Mouse (Mus musculus) embryonic facial prominence, embryonic 14.5 days (tissue): ENCODE measurements at regions not wholly inside any gene's neighbourhood (a gene's known extent, or its start where the extent isn't known, plus 50 kb on each side); places are given as distances from the start of the nearest gene placed in this dataset.
"Not testable (repeated sequence)": the region's sequence is repeated elsewhere in the genome, so short reads cannot be mapped to it uniquely, and the experiment has no call there.

Source experiments
- ATAC-seq: fragments of 200-750 bp; cut with Nextera tagmentation; 2 replicates; pipeline ENCODE4 v1.8.0; 2017; ENCODE audit warnings: low read depth, moderate number of reproducible peaks, moderate TSS enrichment
- DNase-seq: peaks from one replicate; pipeline ENCODE4 v3.0.0-alpha.2; 2015; ENCODE audit warnings: low spot score
- H3K27ac ChIP-seq: fragments of 300-500 bp; sonication (generic); replicated peaks from 2 replicates; pipeline ENCODE4 v1.5.1; 2014; ENCODE audit warnings: low read depth, mild to moderate bottlenecking, low read length, moderate library complexity
- H3K27me3 ChIP-seq: fragments of 300-500 bp; sonication (generic); replicated peaks from 2 replicates; pipeline ENCODE4 v1.6.1; 2014; ENCODE audit warnings: low read length; ENCODE audit not compliant: control insufficient read depth, insufficient read depth
- H3K36me3 ChIP-seq: fragments of 300-500 bp; sonication (generic); 2 replicates; pipeline ENCODE4 v1.6.1; 2014; ENCODE audit warnings: low read length, mixed read lengths; ENCODE audit not compliant: control insufficient read depth, insufficient read depth
- H3K4me1 ChIP-seq: fragments of 300-500 bp; sonication (generic); 2 replicates; pipeline ENCODE4 v1.6.1; 2014; ENCODE audit warnings: antibody characterized with exemption, low read length; ENCODE audit not compliant: control insufficient read depth, insufficient read depth
- H3K4me2 ChIP-seq: fragments of 300-500 bp; sonication (generic); 2 replicates; pipeline ENCODE4 v1.6.1; 2014; ENCODE audit warnings: low read depth, mild to moderate bottlenecking, low read length, moderate library complexity, mixed read lengths
- H3K4me3 ChIP-seq: fragments of 300-500 bp; sonication (generic); 2 replicates; pipeline ENCODE4 v1.5.1; 2014; ENCODE audit warnings: low read depth, mild to moderate bottlenecking, low read length
- H3K9ac ChIP-seq: fragments of 300-500 bp; sonication (generic); 2 replicates; pipeline ENCODE4 v1.6.1; 2014; ENCODE audit warnings: low read depth, mild to moderate bottlenecking, low read length, moderate library complexity, mixed read lengths
- H3K9me3 ChIP-seq: fragments of 300-500 bp; sonication (generic); 2 replicates; pipeline ENCODE4 v1.6.1; 2016; ENCODE audit warnings: low read length; ENCODE audit not compliant: control insufficient read depth
- WGBS: fragments of 180-500 bp; shearing (Covaris S2); extraction: QIAGEN DNeasy Blood & Tissue Kit; methylation state at CpG from one replicate; pipeline ENCODE4 v1.1.7; 2014; 5-methylcytosine and 5-hydroxymethylcytosine counted together

DNA sequence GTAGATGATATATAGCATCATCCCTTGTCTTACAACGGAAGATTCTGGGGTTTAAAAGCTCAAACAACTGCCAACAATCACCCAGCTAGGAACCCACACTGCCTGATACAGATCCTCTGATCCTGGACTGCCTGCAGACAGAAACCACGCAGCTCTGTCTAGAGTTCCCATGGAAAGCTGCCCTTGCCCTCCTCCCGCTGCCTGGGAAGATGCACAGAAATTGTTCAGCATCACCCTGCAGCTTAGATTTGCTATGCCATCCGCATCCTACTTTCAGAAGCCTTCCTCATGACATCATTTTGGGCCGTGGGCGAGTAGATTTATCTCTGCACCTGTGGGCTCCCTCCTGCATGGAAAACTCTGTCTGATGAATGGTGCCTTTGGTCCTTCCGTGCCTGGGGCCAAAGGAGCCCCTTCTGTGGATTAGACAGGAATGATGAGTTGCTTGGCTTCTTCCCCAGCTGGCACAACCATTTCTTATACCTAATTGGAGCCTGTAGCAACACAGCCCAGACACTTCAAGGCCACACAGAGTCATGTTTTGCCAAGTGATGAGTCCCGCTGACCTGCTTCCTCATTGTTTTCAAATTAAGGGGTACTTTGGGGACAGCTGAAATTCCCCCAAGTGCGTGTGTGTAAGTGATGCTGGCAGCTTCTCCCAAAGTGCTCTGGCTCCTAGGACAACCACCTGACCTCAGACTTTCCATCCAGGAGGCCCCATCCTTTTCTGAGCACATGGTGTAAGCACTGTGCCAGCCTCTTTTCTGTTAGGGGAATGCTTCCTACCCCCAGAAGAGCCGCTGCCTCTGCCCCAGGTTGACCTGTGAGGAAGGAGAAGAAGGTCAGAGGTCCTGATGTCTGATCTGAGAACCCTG lies 153.9 kb downstream of the Snx18 start:
- no peak for DNase-seq
- Histone ChIP-seq H3K4me3 (no peak overlapping the region), H3K9ac (no peak overlapping the region), H3K4me2 (no peak overlapping the region), H3K4me1 (no peaks in the 10 kb centered on the region), H3K27ac (no peak overlapping the region), H3K36me3 (no peaks in the 10 kb centered on the region), H3K27me3 (no peaks in the 10 kb centered on the region), H3K9me3 (no peaks in the 10 kb centered on the region)
- 64% methylated on average over 10 of the region's 10 CpGs for WGBS
- no peak; the same call in 1 of the 2 replicates for ATAC-seq

DNA sequence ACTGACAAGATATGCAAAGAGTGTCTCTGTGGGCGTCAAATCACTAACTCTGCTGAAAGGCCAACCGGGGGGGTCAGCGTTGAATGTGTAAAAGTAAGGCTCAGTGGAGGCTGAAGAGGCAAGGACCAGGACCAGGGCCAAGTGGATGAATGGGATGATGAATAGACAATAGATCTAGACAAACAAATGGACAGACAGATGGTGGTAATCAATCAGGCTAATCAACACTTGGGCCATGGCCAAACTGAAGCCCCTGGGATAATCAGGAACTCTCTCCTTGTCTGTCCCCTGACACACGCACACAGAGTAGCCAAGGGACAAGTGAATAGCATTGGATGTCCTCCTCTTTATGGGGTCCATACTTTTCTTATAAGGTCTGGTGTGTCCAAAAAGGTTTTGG lies 154.9 kb downstream of the Snx18 start:
- Histone ChIP-seq H3K4me2 (no peak overlapping the region), H3K36me3 (no peaks in the 10 kb centered on the region), H3K4me3 (no peak overlapping the region), H3K9me3 (no peaks in the 10 kb centered on the region), H3K9ac (no peak overlapping the region), H3K27me3 (no peaks in the 10 kb centered on the region), H3K4me1 (no peaks in the 10 kb centered on the region), H3K27ac (no peak overlapping the region)
- no peak for ATAC-seq
- WGBS: 72% methylated on average over 4 of the region's 4 CpGs
- no peak for DNase-seq

DNA sequence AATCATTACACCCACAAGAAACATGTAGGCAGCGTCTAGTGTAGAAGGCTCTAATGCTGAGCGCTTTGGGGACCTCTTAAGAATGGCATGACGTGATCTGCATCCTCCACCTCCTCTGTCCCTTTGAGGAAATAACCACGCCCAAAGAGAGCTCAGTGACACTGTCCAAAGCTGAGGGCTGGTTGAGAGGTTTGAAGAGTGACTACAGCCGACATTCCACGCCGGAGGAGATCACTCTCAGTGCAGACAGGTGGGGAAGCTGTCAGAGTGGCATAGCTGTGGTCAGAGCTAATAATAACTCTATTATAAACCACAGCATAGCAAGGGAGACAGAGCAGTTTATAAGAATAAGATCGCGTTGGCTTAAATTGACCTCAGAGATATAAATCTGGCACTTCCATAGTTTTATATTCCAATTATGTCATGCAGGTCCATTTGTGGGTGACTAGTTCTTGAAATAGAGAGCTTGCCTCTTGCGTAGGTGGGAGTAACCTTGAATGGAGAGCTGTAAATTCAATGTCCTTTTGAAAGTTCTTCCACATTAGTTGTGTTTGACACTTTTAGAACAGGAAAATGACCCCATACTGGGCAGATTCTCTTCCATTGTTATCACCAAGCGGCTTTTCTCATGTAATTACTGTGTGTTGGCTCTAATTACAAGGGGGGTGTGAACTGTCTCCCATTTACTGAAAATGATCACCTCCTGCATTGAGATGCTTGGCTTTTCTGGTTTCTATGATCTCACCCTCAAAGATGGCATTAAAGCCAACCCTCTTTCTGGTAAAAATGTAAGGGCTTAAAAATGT lies 161.7 kb downstream of the BC067074 start:
- H3K9ac ChIP-seq: no peak overlapping the region
- H3K9me3 ChIP-seq: no peaks in the 10 kb centered on the region
- no peaks in the 10 kb centered on the region for H3K36me3 ChIP-seq
- H3K4me1 ChIP-seq: no peaks in the 10 kb centered on the region
- H3K27me3 ChIP-seq: no peaks in the 10 kb centered on the region
- H3K27ac ChIP-seq: no peak overlapping the region
- ATAC-seq: peak; percentile 70
- 66% methylated on average over 11 of the region's 11 CpGs for WGBS
- DNase-seq: peak; percentile 49
- no peak overlapping the region for H3K4me3 ChIP-seq
- no peak overlapping the region for H3K4me2 ChIP-seq

DNA sequence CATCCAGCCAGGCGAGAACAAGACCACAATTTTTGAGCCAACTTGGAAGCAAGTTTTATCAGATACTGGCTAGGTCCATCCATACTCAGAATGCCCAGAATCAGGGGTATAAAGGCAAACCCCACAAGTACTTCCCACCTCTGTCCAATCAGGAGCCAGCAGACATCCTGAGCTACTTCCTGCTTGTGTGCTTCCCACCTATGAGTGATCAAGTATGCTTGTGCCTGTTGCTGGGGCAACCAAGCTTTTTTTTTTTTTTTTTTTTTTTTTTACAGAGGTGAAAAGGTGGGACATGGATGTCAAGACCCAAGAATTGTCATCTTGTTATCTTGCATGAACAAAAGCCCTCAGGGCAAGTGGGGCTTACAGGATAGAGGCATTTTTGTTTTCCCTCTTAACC lies 155.4 kb downstream of the BC067074 start:
- H3K27ac ChIP-seq: no peak overlapping the region
- no peaks in the 10 kb centered on the region for H3K4me1 ChIP-seq
- ATAC-seq (no peak), DNase-seq (no peak)
- H3K36me3 ChIP-seq: no peaks in the 10 kb centered on the region
- H3K4me3 ChIP-seq: no peak overlapping the region
- H3K27me3 ChIP-seq: no peaks in the 10 kb centered on the region
- H3K9ac ChIP-seq: no peak overlapping the region
- H3K4me2 ChIP-seq: no peak overlapping the region
- H3K9me3 ChIP-seq: no peaks in the 10 kb centered on the region
- WGBS: 92% methylated on average over 1 of the region's 1 CpGs

DNA sequence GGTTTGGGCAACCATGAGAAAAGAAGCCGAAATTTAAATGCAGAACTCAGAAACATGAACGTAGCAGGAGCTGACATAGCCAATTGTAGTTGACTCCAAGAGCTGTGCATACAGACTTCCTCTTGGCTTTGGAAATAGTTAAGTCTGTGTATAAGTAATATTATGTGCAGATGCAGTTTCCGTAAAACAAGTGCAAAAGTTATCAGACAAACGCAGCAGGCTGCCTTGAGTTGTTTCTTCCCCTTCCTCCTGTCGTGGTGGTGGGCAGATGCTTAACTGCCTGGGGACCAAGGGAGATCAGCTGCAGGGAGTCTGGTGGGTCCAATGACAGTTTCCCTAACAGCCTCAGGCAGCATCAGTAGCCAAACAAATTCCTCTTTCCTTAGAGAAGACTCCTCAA lies 153.3 kb downstream of the BC067074 start:
- H3K4me2 ChIP-seq: no peak overlapping the region
- ATAC-seq (no peak), DNase-seq (no peak)
- H3K4me1 ChIP-seq: no peaks in the 10 kb centered on the region
- no peaks in the 10 kb centered on the region for H3K27me3 ChIP-seq
- H3K4me3 ChIP-seq: no peak overlapping the region
- H3K9me3 ChIP-seq: no peaks in the 10 kb centered on the region
- no peak overlapping the region for H3K9ac ChIP-seq
- no peaks in the 10 kb centered on the region for H3K36me3 ChIP-seq
- no peak overlapping the region for H3K27ac ChIP-seq
- 54% methylated on average over 5 of the region's 5 CpGs for WGBS

DNA sequence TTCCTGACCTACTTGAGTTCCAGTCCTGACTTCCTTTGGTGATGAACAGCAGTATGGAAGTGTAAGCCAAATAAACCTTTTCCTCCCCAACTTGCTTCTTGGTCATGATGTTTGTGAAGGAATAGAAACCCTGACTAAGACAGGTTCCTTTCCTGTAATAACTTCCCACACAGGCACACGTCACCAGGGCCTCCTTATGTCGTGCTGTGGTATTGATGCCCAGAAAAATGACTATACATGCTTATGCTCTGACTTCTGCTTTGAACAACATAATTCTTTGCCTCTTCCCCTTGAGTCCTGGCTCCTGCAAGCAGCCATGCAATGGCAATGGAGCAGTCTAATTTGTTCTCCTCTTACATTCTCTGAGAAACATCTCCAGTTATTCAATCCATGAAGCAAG lies 151.5 kb downstream of the BC067074 start:
- H3K4me3 ChIP-seq, ATAC-seq, H3K9me3 ChIP-seq, H3K27me3 ChIP-seq, H3K27ac ChIP-seq, H3K36me3 ChIP-seq, H3K4me1 ChIP-seq, DNase-seq, H3K9ac ChIP-seq, H3K4me2 ChIP-seq: not testable (repeated sequence)
- WGBS: 78% methylated on average over 2 of the region's 2 CpGs

DNA sequence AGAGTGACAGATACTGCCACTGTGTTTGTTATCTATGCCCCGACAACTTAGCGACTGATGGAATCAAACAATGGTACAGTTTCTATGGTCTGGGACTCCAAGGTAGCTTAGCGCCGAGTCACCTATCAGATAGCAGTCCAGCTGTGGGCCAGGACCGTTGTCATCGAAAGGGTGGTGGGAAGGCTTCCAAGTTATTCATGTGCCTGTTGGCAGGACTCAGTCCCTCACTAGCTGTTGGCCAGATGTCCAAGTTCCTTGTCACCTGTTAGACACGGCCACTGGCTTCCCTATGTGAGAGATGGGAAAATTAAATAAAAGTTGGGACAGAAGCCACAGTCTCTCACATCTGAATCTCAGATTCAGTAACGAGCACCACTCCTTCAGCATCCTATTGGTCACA lies 150.1 kb downstream of the BC067074 start:
- ATAC-seq (no peak), DNase-seq (no peak)
- 90% methylated on average over 8 of the region's 8 CpGs for WGBS
- no peak overlapping the region for H3K4me3 ChIP-seq
- H3K27me3 ChIP-seq: no peaks in the 10 kb centered on the region
- no peaks in the 10 kb centered on the region for H3K9me3 ChIP-seq
- H3K4me1 ChIP-seq: no peaks in the 10 kb centered on the region
- H3K36me3 ChIP-seq: no peaks in the 10 kb centered on the region
- no peak overlapping the region for H3K4me2 ChIP-seq
- no peak overlapping the region for H3K27ac ChIP-seq
- H3K9ac ChIP-seq: no peak overlapping the region

DNA sequence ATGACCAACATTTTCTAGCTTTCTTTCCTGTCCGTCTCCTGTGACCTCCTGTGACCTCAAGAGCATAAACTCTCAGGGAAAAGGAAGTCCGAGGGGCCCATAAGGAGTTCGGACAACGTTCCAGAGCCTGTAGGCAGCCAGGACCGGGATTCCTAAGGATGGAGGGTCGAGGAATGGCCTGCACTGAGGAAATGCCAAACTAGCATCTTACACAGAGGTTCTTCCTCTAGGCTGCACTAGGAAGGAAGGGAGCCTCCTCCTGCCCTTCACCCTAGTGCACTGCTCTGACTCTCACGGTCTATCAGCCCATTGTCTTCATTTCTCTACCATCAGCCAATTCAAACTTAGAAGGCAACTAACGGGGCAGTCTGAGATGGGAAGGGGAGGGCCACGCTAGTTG lies 149.2 kb downstream of the BC067074 start:
- no peak overlapping the region for H3K27ac ChIP-seq
- no peaks in the 10 kb centered on the region for H3K27me3 ChIP-seq
- H3K4me2 ChIP-seq: no peak overlapping the region
- H3K4me3 ChIP-seq: no peak overlapping the region
- H3K9ac ChIP-seq: no peak overlapping the region
- WGBS: 47% methylated on average over 9 of the region's 9 CpGs
- no peaks in the 10 kb centered on the region for H3K9me3 ChIP-seq
- no peaks in the 10 kb centered on the region for H3K36me3 ChIP-seq
- no peak for DNase-seq
- H3K4me1 ChIP-seq: no peaks in the 10 kb centered on the region
- ATAC-seq: no peak
